Mouse (Mus musculus) mesoderm, embryonic 11.5 days (tissue): ENCODE results near the gene Zfpm1.
A peak's percentile ranks its signal among the peaks of the same experiment; 100 is the strongest.
"Not testable (repeated sequence)": the region's sequence is repeated elsewhere in the genome, so short reads cannot be mapped to it uniquely, and the experiment has no call there.

Source experiments
- DNase-seq: peaks from one replicate; pipeline ENCODE4 v3.0.0-alpha.2; 2012; ENCODE audit warnings: low read depth, low spot score

Gene Zfpm1

DNA sequence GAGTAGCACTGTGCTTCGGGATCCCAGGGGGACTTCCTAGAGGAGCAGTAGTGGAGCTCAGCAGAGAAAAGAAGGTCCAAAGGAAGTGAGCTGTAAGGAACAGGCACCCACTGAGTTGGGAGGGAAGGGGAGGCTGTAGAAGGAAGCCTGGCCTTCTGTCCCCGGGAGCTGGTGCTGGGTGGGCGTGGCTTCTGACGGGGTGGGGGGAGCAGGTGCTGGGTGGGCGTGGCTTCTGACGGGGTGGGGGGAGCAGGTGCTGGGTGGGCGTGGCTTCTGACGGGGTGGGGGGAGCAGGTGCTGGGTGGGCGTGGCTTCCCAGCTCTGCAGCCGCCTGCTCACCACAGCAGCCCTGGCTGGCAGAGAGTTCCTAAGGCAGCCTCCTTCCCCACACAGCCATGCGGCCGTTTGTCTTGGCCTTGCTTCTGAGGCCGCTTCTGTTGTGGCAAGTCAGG, 42.0 kb downstream of the Zfpm1 start:
- DNase-seq = not testable (repeated sequence)

DNA sequence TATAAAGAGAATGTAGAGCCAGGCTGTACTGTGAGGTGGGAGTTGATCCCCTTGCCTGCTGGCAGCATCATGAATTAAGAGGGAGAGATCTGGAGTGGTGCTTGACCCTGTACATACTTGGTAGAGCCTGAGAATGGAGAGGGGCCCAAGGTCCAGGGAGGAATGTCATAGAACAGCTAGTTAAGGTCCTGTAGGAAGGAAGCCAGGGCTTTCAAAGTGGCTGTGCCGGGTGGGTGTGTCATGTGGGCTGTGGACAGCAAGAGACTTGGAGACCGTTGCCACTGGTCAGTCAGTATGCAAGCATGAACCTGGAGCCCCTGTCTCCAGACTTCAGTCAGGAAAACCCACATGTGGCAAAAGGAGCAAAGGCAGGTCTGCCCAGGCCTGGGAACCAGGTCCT, 43.3 kb downstream of the Zfpm1 start:
- DNase-seq = no peak

DNA sequence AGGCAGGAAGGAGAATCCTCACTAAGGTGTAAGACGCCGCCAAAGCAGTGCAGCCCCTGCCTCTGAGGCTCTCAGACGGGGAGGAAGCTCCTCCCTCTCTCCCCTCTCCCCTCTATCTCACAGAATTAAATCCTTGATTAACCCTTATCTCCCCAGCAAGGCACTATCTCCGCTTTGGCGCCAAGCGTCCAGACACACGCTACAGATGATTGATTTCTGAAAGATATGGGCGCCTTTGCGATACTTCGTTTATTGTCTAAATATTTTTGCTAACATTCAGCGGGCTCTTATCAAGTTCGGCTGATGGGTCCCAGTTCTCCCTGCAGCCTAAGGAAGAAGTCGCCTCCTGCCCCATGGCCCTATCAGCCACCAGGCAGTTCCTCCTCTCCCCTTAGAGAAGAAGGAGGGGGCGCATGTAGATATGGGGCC, 44.2 kb downstream of the Zfpm1 start:
- DNase-seq = no peak

DNA sequence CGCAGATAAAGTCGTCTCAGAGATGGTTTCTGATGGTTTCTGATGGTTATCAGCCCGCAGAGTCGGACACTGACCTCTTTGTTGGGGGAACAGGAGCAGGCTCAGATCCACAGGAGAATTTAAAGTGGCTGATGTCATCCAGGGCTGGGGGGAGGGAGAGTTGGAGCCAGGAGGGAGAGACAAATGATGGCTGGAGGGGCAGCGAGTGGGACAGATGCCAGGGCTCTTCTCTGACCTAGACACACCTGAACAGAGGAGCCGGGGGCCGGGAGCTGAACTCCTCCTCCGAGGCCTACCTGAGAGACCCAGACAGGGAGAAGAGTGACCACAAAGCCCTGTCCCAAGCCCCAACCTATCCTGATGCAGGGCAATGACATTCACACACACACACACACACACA, 47.1 kb downstream of the Zfpm1 start:
- DNase-seq = no peak

DNA sequence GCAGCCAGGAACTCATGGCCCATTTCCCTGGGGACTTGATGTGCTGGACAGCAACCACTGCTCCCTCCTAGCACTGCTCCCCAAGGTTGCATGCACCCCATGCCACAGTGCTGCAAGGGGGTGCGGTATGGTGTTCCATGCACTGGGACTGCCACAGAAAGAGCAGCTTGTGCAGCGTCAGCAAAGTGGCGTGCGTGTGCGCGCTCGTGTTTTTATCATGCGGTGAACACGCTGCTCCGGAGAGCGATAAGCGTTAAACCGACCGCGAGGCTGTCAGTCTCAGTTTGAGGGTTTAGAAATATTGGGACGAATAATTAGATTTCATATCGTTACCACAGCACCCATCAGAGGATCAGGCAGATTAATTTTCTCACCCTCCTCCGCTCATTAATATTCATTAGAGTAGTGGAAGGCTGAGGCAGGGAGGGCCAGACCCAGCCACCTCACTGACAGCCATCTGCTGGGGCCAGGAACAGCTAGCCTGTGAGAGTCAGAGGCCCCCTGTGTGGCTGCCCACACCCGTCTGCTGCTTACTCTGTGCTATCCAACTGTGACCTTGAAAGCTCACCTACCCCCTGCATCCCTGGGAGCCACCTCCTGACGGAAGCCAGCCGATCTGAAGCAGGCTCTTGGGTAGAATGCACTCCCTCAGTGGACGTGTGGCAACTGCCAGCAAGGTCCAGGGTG, 47.8 kb downstream of the Zfpm1 start:
- no peak for DNase-seq

DNA sequence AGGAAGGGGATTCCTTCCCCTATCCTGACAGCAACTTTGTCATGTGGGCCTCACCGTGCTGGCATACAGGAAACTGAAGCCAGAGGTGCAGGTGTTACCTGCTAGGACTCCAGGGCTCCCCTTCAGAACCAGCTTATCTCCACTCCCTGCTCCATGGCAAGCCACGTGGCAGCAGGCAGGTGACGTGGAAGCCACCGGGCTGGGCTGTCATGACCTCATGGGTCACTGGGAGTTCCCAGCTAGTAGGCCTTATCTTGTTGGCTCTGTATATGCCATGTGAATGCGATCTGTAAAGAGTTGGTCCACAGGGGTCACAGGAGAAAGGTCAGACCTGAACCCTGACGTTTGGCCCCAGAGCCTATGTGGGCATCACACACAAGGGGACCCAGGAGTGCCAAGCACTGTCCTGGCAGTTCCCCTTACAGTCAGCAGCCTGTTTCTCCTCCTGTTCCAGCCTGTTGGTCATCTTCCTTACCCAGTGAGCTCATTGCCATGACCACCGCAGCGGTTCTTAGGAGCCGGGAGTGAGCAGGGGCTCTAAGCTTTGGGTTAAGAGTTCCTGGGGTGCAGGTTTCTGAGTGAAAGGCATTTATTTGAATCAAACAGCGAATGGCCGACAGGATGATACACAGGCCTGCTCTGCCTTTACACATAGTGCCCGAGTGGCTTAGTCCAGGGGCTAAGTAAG, 48.6 kb downstream of the Zfpm1 start:
- no peak for DNase-seq

DNA sequence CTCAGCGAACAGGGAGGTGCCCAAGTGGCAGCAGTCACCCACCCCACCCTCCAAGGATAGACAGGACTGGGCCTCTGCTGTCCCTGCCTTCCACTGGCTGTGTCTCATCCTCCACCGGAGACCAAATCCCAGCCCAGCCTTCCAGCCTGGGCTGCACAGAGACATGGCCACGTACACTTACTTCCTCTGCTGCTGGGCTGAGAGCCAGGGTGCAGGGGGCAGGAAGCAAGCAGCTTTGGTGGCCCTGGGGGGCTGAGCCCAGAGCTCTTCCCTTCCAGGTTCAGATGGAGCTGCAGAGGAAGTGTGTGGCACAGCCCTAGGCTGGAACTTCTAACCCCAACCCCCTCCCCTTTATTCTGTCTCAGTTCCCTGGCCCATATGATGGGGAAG, 49.2 kb downstream of the Zfpm1 start:
- no peak for DNase-seq

DNA sequence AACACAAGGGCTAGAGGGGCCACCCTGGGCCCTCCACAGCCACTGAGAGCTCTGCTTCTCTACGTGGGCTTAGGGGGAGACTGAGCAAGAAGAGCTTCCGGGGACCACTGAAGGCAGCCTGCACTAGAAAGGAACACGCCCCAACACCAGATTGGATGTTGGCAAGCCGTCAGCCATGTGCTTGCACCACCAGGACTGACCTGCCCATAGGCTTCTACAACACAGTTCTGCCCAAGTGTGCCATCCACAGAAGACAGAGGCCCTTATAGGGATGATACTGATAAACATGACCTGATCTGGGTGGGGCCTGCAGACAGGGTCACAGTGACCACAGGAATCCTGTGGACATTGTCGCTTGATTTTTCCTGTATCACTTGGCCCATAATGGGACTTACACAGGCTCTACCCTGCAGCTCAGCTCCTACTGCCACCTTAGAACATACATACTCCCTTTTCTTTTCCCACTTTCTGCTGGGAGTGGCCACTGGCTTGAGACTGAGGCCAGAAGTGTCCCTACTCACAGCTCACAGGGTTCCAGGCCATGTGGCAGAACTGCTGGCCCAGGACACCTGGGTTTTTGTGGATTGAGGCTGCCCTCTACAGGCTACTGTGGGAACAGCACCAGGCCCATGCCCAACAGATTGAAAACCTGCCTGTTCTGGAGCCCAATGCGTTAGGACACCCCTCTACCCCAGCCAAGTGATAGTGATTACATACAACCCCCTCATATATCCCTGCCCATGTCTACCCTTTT, 51.0 kb downstream of the Zfpm1 start:
- peak; percentile 78 for DNase-seq

DNA sequence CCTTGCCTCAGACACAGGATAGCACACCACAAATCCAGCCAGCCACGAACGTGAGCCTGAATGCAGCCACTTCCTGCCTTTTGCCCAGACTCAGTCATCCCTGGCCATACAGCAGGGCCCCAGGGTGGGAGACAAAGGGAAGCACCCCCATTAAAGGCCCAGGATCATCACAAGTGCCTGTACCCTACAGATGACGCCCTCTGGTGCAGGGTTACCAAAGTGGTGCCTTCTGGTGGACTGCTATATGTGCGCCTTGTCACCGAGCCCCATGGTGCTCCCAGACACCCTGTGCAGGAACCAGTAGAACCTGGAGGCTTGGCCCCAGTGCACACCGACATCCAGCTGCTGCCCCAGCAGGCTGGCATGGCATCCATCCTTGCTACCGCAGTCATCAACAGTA, 51.6 kb downstream of the Zfpm1 start:
- DNase-seq = no peak

DNA sequence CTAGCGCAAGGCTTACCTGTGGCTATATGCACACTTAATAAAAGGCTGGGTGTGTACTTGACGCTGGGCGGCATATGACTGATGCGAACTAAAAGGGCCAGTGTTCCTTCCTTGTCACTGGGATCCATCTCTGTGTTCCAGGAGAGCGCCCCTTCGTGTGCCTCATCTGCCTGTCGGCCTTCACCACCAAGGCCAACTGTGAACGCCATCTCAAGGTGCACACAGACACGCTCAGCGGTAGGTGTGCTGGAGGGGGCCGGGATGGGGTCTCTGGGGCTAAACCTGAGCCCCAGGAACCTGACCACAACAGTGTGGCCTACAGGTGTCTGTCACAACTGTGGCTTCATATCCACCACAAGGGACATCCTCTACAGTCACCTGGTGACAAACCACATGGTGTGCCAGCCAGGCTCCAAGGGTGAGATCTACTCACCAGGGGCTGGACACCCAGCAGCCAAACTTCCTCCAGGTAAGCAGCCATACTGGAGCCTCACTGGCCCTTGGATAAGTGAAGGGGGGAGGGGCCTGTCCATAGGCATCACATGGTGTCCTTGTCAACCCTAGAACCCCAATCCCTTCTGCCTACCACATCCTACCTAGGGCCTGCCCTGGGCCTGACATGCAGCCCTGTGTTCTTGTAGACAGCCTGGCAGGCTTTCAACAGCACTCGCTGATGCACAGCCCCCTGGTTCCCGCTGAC, 53.0 kb downstream of the Zfpm1 start:
- no peak for DNase-seq

DNA sequence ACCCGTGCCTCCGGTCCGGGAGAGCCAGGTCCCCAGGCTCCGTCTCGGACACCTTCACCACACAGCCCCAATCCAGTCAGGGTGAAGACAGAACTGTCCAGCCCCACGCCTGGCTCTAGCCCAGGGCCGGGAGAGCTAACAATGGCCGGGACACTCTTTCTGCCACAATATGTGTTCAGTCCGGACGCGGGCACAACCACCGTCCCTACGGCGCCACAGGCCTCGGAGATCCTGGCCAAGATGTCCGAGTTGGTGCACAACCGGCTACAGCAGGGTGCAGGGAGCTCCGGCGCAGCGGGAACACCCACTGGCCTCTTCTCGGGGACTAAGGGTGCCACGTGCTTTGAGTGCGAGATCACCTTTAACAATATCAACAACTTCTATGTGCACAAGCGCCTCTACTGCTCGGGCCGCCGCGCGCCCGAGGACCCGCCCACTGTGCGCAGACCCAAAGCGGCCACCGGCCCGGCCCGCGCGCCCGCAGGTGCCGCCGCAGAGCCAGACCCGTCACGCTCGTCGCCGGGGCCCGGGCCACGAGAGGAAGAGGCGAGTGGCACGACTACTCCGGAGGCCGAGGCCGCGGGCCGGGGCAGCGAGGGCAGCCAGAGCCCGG, 53.8 kb downstream of the Zfpm1 start:
- DNase-seq = no peak

DNA sequence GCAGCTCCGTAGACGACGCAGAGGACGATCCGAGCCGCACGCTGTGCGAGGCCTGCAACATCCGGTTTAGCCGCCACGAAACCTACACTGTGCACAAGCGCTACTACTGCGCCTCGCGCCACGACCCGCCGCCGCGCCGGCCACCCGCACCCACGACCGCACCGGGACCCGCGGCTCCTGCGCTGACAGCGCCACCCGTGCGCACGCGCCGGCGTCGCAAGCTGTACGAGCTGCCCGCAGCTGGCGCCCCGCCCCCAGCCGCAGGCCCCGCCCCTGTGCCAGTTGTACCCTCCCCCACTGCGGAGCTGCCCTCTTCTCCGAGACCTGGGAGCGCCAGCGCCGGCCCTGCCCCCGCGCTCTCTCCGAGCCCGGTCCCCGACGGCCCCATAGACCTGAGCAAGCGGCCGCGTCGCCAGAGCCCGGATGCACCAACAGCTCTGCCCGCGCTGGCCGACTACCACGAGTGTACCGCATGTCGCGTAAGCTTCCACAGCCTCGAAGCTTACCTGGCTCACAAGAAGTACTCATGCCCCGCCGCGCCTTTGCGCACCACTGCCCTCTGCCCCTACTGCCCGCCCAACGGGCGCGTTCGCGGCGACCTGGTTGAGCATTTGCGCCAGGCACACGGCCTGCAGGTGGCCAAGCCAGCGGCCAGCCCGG, 54.4 kb downstream of the Zfpm1 start:
- peak; percentile 71 for DNase-seq

DNA sequence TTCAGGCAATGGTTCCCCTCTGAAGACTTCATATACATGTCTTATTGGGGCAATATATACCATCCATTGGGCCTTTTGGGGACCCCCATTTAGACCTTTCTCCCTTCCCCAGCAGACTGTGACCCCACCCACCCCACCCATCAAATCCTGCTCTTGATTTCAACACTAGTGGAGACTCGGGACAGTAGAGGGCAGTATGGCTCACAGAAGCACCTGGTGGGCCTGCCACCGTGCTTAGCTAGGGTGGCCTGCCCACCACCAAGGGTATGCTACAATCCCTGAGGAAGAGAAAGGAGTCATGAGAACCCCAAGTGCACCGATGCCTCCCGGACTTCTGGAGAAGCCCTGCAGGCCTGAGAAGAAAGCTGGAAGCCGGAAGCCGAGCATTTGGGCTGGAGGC, 56.9 kb downstream of the Zfpm1 start:
- no peak for DNase-seq

DNA sequence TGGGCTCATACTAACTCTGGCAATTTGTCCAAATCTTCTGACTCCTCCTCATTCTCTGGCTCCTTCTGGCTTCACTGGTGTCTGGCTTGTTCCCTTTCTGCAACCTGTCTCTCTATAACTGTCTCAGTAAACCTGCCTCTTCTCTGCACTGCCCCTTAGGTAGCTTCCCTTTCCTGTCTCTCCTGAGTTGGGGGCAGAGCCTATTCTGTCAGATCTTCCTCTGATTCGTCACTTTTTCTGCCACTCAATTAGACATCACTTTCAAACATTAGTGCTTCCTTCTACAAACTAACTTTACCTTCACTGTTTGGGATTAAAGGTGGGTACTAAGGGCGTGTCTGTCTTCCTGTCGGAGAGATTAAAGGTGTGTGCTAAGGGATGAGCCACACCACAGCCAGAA, 58.8 kb downstream of the Zfpm1 start:
- DNase-seq = no peak

DNA sequence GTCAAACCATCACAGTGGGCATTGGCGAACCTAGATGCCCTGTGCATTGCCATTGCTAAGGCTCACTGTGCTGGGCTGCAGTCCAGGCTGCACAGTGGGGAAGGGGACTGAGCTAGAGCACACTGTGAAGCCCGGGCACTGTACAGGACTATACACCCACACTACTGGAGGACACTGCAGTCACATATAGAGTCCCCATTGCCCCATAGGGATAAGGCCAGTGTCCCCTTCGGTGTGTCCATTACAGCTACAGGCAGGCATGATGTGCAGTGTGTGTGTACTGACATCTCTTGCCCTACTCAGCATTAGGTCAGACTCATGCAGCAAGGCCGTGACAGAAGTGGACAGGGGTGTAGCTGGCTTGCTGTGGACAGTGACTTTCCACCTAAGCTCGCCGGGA, 59.8 kb downstream of the Zfpm1 start:
- no peak for DNase-seq

DNA sequence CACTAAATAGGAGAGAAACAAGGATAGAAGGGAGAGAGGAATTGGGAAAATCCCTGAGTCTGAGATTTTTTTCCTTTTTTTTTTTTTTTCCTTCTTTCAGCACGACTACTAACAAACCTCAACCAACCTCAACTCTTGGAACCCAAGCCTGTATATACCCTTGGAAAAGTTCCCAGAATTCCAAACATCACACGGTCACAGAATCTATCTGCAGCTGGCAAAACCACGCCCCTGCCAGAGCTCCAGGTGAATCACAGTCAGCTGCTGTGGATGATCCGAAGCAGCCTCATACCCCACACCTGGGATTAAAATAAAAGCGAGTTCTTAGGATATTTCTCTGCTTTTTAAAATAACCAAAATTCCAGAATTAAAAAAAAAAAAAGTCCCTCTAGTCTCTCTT, 60.4 kb downstream of the Zfpm1 start:
- no peak for DNase-seq

DNA sequence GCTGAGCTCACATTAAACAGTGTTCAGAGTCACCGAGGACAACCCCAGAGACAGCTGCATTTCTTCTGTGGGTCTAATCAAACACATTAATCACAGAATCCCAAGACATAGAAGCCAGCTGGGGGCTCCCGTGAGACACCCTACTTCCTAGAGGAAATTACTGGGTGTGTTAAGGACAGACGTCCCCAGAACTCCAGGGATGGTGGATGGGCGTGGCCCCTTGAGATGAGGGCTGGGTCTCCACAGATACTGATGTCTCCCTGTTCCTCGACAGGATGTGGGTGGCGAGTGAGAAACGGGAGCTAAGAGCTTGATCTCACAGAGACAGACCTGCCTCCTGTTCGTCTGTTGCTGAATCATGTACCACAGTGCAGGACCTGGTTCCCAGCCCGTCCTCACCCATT, 60.9 kb downstream of the Zfpm1 start:
- DNase-seq = no peak

DNA sequence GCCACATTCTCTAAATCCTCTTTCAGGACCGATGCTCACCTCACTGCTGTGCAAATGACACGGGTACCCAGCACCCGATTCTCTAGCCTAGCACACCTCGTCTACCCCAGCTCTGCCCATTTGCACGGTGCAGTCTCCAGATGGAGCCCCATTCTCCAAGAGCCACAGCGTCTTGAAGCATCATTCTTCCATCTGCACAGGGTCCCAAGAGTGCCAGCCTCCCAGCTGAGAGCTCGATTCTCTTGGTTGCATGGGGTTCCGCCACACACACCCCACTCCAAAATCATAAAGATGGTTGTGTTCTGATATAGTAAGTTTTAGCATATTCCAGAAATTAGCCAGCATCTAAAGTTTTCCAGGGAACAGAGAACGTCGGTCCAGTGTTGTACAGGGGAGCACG, 61.4 kb downstream of the Zfpm1 start:
- DNase-seq = no peak

DNA sequence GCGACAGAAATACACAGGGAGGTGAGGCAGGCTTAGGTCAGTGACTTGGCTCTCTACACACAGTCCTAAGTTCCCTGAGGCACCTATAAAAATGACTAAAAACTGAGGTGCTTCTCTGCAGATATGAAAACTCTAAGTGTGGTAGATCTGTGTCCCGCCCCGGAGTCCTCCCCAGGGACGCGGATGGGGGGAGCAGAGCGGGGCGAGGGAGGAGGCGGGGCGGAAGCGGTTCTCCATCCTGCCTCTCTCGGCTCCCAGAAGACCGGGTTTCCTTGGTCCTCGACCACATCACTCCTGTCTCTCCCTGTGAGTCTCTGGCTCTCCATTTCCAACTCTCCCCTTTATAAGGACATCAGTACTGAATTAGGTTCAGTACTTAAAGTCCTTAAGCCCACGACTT, 61.8 kb downstream of the Zfpm1 start:
- DNase-seq = no peak

DNA sequence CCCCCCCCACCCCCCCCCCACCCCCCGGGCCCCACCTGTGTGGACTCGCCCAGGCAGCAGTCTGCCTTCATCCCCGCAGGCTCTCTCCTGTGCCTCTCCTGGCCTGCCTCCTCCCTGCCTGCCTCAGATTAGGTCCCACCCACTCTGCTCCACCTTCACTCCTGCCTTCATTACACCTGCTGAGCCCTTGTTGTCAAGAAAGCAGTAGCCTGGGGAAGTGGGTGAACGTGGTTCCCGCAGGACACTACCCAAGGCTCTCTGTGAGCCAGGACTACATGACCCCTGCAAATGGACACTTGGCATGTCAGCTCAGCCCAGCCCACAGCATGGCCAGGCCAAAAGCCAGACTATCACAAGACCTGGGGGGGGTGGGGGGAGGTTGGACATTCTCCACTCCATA, 62.3 kb downstream of the Zfpm1 start:
- DNase-seq = no peak
